Mouse (Mus musculus): ENCODE results near the gene Cables2.

Gene Cables2

DNA sequence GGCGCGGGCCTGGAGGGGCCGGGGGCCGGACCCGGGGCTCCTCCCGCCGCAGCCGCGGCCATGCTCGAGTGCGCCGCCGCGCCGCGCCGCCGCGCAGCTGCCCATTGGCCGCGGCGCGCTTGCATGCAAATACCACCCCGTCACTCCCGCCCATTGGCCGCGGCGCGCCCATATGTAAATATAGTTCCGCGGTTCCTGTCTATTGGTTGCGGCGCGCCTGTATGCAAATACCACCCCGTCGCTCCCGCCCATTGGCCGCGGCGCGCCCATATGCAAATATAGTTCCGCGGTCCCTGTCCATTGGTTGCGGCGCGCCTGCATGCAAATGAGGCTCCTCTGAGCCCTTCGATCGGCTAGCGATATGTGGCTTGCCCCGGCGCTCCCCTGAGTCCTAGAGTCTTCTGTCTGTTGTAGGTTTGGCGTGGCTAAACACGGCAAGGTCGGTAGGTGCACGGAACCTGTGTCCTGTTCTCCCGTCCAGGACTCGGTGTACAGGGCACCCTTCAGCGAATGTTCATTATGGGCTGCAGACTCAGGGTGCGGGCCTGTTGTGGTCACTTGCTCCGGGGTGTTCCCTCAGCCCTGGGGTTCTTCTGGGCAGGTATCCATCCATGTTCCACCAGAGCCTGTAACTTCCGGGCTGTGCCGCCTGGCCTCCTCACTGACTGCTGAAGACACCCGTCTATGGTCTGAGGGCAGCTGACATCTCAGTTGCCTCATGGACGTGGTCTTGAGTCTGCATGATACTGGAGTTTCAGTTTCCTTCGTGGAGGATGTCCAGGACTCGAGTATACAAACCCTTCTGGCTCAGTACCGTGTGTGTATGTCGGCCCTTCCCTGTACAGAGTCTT, at the start of gene Cables2:
Cables2 (minus strand) TSS at position 103 of the 851 bp plus-strand sequence.
- peak; percentile 90 to 93 for DNase-seq

DNA sequence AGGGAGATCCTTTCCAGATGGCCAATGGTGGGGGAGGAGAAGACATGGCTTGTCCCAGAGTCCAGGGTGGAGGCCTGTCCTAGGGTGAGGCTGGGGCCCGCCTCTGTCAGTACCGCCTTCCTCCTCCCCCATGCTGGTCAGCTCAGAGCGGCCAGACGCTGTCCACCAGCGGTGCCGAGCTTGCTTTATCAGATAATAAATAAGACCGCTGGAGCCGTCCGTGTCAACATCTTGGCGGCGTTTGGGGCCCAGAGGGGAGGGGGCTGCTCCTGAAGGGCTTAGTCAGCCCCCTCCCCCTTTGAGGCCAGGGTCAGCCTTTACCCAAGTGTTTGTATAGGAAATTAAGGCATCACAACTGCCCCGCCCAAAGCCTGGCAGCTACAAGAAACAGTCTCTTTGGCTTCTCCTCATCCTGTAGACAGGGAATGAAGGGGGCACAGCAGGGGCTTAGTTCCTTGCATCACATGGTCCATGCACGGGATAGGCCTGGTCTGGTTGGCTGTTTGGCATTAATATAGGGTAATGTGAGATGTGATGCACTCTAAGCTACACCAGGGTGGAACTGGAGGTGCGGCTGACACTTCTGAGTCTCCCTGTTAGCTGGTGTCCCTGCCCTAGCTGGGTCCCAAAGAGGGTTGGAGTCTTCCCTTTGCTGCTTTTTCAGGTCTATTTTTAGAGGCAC, 49.5 kb upstream of the Cables2 start:
- DNase-seq: no peak

DNA sequence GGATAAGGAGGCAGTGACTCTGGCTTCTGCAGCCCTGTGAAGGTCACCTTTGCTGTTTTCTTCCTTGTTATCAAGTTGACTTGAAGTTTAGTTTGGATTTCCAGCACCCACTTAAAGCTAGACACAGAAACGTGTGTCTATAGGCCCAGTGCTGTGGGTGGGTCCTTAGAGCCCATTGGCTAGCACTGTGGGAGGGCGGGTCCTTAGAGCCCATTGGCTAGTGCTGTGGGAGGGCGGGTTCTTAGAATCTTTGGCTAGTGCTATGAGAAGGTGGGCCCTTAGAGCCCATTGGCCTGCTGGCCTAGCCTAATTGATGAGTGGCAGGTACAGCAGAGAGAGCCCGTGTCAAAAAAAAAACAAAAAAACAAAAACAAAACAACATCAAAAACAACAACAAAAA, 46.9 kb upstream of the Cables2 start:
- no peak for DNase-seq

DNA sequence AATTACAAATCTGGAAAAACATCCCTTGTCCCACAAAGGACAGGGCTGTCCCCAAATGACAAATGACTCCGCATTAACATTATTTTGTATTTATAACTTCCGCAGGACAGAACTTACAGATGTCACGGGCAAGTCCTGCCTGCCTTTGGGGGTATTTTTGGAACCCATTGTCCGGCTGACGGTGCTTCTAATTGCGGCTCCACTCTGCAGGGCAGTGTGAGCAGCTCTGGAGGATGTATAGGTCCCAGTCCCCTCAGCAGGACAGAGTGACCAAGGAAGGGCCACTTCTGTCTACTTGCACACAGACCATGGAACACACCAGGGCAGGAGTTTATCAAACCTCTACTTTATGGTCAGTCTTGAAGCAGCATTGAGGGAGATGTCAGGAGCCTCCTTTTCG, 44.3 kb upstream of the Cables2 start:
- DNase-seq: no peak

DNA sequence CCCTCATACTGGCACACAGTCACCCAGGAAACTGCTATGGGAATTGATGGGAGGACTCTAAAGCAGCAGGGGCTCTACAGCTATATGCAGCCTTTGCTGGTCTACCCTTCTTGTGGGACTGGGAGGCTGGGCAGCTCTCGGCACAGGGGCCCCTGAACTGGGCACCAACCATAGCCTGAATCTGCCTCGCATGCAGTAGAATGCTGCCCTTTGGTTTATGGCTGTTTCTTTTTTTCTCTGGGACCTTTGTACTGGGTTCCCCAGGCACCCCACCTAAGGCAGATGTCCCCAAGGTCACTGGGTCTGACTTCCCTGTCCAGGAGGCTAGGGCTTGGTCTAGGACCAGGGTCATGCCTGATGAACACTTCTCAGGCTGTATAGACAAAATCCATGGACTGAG, 41.0 kb upstream of the Cables2 start:
- no peak for DNase-seq

DNA sequence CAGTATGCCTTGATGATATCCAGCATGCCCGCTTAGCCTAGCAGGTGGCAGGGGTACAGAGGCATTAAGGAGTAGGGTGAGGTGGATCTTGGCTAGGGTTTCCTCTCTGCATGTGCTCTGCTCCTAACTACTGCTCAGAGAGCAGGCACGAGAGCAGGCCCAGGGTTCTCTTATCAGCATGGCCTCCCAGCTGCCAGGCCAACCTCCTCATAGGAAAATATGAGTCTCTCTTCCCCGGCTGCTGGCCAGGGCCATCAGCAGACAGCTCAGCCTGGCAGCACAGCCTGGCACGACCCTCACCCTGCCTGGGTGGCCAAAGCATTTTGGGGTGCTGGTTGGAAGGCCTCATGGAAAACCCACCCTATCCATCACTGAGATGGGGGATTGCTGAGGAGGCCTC, 37.9 kb upstream of the Cables2 start:
- DNase-seq: no peak

DNA sequence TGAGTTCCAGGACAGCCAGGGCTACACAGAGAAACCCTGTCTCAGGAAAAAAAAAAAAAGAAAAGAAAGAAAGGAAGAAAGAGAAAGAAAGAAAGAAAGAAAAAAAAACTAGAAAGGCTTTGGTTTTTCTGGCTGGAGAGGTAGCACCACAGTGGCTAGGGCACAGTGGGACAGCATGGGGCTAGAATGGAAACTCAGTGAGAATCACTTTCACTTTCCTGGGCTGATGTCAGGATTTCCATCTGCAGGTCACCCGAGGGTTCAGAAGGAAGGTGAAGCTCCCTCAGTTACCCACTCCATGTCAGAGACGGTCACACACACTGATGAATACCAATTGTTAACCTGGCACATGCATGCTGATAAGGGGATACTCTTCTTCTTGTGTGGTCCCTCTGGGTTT, 34.4 kb upstream of the Cables2 start:
- DNase-seq: no peak

DNA sequence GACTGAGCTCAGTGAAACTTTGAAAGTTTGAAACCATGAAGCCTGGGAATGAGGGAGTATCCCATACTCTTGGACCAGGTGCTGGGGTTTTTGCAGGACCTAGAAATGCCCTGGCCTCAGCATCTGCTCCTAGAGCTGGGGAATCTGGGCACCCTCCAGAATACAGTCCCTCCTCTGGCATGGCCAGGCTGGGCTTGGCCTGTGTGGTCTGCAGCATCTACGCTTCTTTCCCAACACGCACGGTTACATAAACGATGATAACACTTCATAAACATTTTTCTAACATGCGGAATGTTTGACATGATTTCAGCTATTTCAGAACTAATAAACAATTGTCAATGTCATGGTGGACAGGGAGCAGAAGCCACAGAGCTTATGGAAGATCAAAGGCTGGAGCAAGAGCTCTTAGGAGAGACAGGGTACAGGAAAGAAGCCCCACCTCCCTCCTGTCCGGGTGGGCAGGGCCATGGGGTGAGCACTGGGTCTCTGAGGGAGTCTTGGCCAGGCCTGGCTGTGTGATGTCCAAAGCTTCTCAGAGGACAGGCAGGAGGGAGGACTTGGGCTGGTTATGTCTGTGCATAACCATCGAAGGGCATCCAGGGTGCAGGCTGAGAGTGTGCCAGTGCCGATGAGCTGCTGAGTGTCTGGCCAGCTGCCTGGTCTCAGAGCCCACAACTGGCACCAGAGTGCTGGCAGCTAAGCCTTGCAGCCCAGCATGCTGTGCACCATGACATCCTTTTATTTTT, 33.3 kb upstream of the Cables2 start:
- DNase-seq: no peak

DNA sequence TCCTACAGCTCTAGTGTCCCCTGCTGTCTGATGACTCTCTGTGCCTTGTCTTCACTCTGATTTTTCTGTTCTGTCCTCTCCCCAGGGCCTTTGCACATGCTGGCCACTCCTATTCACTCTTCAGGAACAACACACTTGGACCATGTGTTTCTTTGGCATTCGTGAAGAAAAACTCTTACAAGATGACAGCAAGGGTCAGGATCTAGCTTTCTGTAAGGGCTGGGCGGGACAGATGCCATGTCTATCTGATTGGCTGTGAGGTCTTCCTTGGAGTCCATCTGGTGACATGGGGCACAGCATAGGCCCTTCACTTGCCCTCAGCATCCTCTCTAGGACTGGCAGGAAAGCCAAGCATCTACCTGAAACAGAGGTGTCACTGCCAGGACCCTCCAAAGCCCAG, 32.7 kb upstream of the Cables2 start:
- no peak for DNase-seq

DNA sequence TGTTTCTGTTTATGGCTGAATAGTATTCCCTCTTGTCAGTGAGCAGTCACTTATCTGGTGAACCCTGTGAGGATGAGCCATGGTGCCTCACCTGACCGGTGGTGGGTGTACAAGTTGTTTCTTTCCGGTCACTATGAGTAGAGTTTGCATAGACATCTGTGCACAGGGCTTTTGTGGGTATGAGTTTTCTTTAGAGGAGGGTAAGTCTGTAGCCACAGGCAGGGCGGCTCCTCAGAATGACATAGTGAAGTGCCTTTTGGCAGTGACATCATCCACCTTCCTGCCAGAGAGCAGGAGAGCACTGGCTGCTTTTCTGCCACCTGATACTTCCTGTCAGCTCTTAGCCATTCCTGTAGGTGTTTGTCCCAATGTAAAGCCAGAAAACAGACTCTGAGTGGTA, 32.2 kb upstream of the Cables2 start:
- DNase-seq: no peak

DNA sequence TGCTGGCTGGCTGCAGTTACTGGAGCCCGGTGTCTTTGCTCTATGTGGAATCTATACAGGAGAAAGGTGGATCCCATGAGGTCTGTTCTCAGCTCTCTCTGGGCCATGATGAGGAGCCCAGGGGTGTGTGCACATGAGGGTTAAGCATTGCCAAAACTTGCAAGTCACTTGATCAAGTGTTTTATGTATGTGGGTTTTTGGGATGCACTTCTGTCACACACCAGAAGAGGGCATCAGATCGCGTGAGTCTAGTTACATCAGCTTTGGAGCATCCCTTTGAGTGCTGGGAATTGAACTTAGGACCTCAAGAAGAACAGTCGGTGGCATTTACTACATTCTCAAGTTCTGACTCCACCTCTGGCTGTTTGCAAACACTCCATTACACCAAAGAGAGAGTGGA, 31.3 kb upstream of the Cables2 start:
- no peak for DNase-seq

DNA sequence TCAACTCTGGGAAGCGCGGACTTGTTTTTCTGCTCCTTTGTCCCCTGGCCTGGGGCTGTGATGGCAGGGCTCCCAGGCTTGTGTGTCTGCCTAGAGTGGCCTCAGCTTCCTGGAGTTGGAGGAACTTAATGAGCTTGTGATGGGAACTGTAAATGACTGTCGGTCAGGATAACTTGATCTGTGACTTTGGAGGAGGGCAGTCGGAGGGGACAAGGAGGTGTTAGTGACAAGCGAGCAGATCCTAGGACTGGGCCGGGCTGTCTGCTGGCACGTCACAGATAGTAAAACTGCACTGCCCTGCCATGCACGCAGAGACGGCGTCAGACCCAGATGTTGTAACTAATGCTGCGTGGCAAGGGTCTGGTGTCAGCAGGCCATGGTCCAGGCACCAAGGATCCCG, 30.2 kb upstream of the Cables2 start:
- DNase-seq: no peak

DNA sequence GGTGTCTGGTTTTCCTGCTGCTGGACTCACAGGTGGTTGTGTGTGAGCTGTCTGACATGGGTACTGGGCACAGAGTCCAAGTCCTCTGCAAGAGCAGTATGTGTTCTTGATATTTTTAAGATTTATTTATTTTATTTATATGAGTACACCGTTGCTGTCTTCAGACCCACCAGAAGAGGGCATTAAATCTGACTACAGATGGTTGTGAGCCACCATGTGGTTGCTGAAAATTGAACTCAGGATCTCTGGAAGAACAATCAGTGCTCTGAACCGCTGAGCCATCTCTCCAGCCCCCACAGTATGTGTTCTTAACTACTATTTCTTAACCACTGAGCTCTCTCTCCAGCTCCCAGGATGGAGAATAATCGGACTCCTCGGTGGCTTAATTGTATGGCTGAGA, 28.9 kb upstream of the Cables2 start:
- DNase-seq: no peak

DNA sequence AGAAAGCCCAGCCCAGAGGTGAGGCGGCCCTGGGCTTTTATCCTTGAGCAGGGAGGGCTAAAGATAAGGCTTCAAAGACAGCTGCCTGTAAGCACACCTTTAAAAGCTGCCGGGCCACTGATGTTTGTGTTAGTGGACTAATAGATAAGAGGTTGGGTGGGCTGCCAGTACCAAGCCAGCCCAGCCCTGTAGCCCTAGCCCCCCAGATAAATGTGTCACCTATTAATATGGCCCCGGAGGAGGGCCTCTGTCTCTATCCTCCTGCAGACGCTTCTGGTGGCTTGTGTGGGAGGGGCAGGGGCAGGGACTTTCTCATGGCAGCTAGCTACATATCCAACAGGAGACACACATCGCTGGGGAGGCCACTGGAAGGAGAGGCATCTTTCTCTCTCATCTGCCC, 27.5 kb upstream of the Cables2 start:
- no peak for DNase-seq

DNA sequence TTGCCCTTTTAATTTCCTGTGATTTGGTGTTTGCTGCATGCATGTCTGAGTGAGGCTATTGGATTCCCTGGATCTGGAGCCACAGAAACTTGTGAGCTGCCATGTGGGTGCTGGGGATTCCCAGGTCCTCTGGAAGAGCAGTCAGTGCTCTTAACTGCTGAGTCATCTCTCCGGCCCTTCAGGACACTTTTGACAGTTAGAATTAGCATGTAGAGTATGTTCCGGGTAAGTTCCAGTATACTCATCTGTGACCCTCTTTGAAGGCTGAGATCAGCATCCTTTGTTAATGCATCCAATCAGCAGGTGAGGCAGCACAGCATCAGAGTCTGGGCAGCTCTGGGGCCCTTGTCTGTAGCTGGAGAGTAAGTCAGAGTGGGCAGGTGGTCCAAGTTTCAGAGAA, 27.0 kb upstream of the Cables2 start:
- DNase-seq: no peak

DNA sequence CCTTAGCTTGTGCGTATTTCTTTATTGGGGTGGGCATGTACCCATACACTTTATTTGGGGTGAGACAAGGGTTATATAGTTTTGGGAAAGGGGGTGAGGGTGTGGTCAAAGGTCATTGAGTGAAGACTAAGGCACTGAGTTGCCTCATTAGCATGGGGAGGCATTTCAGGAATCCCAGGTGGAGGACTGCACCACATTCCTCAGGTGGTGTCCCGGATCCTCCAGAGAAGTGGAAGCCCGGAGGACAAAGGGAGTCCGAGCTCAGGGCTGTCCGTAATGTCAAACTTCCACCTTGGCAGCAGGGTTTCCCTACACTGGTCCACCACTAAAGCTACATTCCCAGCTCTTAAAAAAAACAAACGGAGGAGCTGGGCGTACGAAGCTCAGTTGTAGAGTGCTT, 19.6 kb upstream of the Cables2 start:
- DNase-seq: no peak

DNA sequence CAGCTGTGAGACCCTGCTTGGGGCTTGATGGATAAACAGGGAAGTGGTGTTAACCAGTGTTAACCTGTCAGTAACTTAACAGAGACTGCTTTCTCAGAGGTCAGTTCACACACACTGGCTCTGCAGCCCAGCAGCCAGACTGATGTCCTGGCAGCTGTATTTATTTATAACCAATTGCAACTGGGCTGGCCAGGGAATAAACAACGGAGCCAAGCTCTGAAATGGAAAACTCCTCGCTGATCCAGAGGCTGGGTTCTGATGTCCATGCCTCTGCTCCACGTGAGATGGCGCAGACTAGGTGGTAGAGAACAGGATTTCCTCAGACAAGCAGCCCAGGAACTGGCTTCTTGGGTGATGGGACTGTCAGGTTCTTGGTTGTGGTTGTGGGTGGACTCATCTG, 18.7 kb upstream of the Cables2 start:
- DNase-seq: no peak

DNA sequence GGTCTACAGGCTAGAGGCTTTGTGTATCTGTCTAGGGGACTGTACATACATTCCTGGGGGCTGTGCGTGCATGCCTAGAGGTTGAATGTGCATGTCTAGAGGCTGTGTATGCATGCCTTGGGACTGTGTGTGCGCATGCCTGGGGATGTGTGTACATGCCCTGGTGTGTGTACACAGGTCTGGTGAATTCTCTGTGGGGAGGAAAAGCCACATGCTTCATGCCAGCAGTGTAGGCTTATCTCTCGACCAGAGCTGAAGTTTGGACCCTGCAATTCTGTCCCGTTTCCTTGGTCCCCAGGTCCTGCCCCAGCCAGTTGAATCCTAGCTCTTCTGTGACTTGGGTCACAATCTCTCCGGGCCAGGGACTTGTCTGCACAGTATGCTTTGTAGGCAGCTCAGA, 18.3 kb upstream of the Cables2 start:
- no peak for DNase-seq

DNA sequence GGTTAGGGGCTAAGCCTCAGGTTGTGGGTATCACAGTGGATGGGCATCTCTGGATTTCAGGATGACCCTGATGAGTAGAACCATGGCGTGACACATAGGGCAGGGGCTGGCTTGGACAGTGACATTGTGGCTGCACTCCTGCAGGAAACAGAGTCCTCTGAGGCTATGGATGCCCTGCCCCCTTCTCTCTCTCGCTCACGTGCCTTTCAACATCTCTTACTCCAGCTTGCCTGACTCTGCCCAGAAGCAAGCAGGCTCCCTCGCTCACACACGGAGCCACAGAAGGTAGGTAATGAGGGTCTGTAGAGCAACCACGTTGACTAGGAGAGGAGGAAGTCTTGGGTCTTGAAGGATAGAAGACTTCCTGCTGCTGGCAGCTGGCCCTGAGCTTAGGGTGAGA, 17.2 kb upstream of the Cables2 start:
- no peak for DNase-seq

DNA sequence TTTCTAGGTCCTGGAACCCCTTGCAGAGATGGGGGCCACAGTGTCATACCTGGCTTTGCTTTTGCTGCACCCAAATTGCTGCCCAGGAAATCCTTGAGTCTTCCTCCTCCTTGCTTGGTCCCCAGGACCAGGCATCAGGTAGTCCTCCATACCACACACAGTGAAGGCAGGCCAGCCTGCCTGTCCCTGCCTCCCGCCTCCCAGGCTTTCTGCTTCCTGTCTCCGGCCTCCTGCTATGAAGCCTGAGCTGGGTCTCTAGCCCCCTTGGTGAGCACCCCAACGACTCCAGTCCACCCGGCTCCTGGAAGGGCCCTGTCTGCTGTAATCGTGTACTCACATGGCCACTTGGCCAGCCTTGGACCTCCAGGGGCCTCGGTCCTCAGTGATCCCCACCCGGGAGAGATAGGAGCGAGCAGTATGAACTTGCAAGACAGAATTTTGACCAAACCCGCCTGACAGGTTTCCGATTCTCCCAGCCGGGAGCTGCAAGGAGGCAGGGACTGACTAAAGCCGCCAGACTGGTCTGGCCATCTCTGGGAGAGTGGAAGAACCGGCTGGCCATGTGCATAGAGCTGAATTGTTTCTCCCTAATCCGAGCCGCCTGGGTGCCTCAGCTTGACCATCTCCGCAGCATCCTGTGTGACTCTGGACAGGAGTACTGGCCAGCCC, 16.3 kb upstream of the Cables2 start, which contains the start of gene Rbbp8nl:
Rbbp8nl (minus strand) TSS at position 440 of the 669 bp plus-strand sequence.
- no peak for DNase-seq

DNA sequence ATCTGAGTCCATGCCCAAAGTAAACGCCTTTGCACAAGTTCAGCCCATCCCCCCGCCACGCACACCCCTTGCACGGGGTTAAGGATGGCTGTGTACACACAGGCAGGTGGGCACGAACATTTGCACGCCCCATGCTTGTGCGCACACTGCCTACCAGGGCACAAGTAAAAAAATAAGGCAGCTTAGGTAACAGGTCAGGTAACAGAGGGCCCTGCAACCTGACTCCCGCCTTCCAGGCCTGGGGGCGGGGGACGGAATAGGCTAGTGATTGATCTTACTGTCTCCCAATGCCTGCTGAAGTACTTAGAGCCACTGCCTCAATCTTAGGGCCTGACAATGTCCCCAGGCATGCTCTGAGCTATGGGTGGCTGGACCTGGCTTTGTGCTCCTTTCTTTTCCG, 15.7 kb upstream of the Cables2 start:
- no peak for DNase-seq

DNA sequence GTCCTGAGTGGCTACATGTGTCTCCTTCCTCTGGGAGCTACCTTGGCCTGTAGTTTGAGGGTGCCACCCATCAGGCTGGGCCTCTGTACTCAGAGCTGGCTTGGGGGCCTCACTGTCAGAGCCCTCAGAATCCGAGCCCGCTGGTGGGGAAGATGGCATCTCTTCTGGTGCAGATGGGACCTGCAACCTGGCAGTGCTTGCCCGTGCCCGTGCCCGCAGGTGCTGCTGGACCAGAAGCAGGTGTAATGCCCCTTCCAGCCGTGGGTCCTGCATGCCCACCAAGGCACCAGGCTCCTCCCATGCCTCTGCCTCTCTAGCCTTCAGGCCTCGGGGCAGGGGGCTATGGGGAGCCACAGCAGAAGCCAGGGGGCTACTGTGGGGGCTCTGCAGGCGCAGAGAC, 6.0 kb upstream of the Cables2 start:
- no peak for DNase-seq

DNA sequence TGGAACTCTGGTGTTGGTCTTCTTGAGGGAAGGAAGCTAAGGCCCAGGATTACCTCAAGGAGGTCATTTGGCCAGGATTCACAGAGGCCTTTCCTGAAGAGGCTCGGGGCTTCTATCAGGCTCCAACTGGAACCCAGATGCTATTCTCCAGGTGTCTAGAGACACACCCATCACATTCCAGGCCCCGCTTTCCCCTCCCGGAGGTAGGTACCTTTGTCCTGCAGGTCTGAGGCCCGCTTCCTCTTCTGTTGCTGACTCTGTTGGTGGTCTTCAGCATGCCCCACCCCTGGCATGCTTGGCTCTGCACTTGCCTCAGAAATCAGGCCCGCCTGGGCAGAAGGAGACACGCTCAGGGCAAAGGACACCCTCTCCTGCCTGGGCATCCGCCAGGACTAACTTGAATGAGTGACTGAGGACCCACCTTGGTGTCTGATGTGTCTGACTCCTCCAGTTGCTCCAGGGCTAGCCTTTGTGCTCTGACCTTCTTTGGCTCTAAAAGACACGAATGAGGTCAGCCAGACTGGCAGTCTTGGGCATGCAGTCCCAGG, 4.6 kb upstream of the Cables2 start:
- no peak for DNase-seq

Measured in B cell, adult 2 months (primary cell).